Mouse (Mus musculus) erythroblast, embryonic 14.5 days (primary cell): Measurements from ENCODE around the gene Bace1. TPM values are rescaled to one million over a fixed set of nuclear protein-coding genes. Genes with fewer than 3 reads are reported as not detected.
"Not testable (repeated sequence)": the region's sequence is repeated elsewhere in the genome, so short reads cannot be mapped to it uniquely, and the experiment has no call there.

ENCODE experiments used
- H3K27me3 ChIP-seq: 2 replicates; pipeline ENCODE4 v1.6.1; 2012; ENCODE audit warnings: inconsistent platforms; ENCODE audit not compliant: control insufficient read depth
- H3K36me3 ChIP-seq: 2 replicates; pipeline ENCODE4 v1.6.1; 2012; ENCODE audit warnings: mild to moderate bottlenecking, inconsistent platforms; ENCODE audit not compliant: control insufficient read depth
- H3K4me1 ChIP-seq: 2 replicates; pipeline ENCODE4 v1.6.1; 2012; ENCODE audit warnings: inconsistent platforms; ENCODE audit not compliant: control insufficient read depth
- H3K4me3 ChIP-seq: replicated peaks from 2 replicates; pipeline ENCODE3; 2012; ENCODE audit warnings: moderate library complexity, mild to moderate bottlenecking, inconsistent platforms
- H3K9me3 ChIP-seq: 2 replicates; pipeline ENCODE4 v1.6.1; 2012; ENCODE audit warnings: low read length, inconsistent platforms, mixed read lengths; ENCODE audit not compliant: control insufficient read depth
- GATA1 ChIP-seq: IDR thresholded peaks from 2 replicates; pipeline ENCODE4 v1.6.1; 2012; ENCODE audit warnings: low read length, inconsistent platforms, mixed read lengths
- TAL1 ChIP-seq: IDR thresholded peaks from 3 replicates; pipeline ENCODE4 v1.6.1; 2012; ENCODE audit warnings: low read length, inconsistent platforms, mixed read lengths
- polyA plus RNA-seq: library from polyadenylated mRNA; stranded (reverse); fragments of >175 nt; gene quantifications from 2 replicates; pipeline ENCODE4 v1.2.3, GENCODE M21; 2012

The Bace1 gene
- polyA plus RNA-seq, 1 experiment = 0.02 TPM

DNA sequence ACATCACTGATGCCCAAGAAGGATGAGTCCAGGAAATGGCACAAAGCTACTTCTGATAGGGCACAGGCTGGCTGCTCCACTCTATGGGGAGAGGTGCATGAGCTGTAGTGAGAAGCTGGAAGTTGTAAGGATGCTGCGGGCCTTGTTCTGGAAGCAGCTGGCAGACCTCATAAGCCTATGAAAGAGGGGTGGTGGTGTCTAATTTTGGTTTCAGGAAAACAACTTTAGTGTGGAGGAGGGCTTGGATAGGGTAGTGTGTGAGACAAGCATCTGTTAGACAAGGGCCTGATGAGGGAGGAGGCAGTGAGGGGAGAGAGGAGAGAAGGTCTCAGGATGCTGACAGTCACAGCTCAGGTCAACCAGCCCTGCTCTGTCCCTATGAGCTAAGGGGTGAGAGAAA, 5.4 kb downstream of the Bace1 start:
- Histone ChIP-seq H3K36me3 (no peaks in the 10 kb centered on the region), H3K4me3 (no peak overlapping the region)
- TF ChIP-seq TAL1 (no peak), GATA1 (no peak)

DNA sequence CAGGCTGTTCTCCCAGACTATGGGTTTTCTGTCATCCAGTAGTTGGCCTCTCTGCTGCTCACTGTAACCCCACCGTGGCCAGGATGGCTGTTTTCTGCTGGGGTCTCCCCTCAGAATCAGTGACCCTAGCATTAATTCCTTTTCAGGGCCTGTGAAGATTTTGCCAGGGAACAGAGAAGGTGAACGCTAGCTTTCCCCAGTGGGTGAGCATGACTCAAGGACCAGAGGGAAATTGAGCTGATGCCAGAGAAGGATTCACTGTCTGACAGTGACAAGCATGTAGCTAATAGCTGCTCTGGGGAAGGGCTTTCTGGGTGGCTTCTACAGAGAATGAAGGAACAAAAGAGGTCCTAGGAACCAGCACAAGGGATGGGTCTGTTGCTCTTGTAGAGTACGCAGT, 7.2 kb downstream of the Bace1 start:
- Histone ChIP-seq H3K9me3 (no peaks in the 10 kb centered on the region), H3K27me3 (peaks cover 4% of the 10 kb centered on the region), H3K4me3 (no peak overlapping the region), H3K4me1 (no peaks in the 10 kb centered on the region), H3K36me3 (no peaks in the 10 kb centered on the region)
- no peak for TF ChIP-seq GATA1
- TF ChIP-seq TAL1 = no peak

More for the DNA sequence above, 5.4 kb downstream of the Bace1 start:
- Histone ChIP-seq H3K27me3 (peaks cover 21% of the 10 kb centered on the region), H3K9me3 (no peaks in the 10 kb centered on the region), H3K4me1 (peaks cover 3% of the 10 kb centered on the region)

GRCm38 (mm10) chr9:45846176-45846575, 7.8 kb downstream of the Bace1 start:
- H3K36me3 ChIP-seq, H3K4me1 ChIP-seq, H3K27me3 ChIP-seq, H3K4me3 ChIP-seq, H3K9me3 ChIP-seq: not testable (repeated sequence)

DNA sequence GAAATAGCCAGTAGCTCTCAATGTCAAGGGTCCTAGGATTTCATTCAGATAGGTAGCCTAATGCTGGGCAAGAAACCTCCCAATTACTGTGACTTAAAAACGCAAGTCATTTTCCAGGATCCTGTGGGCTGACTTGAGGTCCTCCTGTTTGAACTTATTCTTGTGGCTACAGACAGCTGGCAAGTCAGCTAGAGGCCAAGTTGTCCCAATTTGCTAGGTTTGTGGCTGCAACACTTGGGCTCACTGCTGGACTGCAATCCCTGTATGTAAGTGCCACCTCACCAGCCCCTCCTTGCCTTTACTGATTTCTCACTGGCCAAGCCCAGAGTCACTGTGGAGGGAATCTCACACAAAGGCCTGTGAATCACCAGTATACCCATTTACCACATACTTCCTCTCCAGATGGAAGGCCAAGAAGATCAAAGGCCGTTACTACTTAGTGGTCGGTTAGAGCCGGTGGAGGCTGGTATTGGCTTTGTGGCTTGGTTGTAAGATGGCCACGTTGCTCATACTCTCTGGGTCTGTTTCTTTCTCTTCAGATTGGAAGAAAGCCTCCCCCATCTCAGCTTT, 8.6 kb downstream of the Bace1 start:
- Histone ChIP-seq H3K27me3 (no peaks in the 10 kb centered on the region), H3K4me3 (no peak overlapping the region), H3K4me1 (no peaks in the 10 kb centered on the region), H3K36me3 (no peaks in the 10 kb centered on the region), H3K9me3 (no peaks in the 10 kb centered on the region)
- no peak for TF ChIP-seq TAL1

DNA sequence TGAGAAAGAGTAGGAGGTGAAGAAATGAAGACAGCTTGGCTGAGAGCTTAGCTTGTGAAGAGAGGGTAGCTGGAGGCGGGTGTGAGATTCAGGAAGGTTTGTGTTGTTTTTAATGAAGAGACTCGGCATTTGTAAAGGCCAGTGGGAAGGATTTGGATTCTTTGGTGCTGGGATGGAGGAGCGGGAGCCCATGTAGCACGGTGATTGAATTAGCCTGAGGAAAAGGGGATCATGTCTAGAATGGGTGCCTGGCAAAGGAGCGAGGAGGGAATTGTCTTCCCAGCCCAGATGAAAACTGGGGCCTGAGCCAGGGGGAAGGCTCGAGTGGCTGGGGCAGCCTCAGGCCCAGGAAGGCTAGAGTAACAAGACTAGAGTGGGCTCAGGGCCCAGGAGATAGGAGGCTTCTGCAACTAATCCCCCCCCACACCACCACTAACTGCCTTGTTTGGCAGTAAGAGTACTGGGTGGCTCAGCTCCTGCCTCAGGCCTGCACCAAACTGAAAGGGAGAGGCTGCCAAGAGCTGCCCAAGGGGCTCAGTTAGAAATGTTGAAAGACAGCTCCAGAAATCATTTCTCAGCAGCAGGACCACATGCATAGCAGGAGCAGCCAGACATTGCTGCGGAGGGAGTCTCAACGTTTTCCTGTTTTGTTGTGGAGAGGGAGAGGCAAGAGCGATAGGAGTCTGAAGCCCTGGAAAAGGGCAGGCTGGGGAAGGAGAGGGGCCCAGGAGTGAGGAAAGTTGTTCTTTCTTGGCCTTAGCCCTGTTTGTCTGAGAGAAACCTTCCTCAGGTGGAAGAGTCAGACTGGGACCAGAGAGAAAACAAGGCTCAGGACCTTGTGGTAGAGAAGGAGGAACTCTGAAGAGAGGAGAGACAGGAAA, 11.4 kb downstream of the Bace1 start:
- no peak for TF ChIP-seq GATA1
- TF ChIP-seq TAL1 = no peak
- Histone ChIP-seq H3K4me1 (no peaks in the 10 kb centered on the region), H3K9me3 (no peaks in the 10 kb centered on the region), H3K4me3 (no peak overlapping the region), H3K27me3 (no peaks in the 10 kb centered on the region), H3K36me3 (no peaks in the 10 kb centered on the region; the same call in 1 of the 2 replicates)

DNA sequence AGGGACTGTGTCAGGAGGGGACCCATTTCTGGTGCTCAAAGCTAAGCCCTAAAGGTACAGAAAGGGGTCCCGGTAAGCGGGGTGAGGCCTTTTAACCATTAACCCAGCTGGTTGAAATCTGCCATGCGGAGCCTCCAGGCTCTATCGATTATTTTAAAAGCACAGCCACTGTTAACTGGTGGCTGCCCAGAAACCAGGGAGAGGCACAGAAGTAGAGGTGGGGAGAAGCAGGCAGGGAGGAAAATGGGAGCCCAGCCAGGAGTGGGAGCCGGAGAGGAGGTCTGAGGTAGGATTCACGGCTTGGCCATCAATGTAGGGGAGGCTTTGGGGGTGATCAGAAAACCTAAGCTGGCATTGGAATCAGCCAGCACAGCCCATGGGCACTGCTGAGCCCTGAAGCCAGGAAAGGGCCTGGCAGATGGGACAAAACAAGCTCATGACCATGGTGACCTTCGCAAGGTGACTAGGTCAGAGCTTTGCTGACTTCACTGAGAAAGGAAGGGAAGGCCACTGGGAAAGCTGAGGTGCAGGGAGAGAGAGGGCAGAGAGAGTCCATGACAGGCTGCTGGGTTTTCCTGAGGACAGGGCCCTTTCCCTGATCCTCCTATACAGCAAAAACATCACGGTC, 12.3 kb downstream of the Bace1 start:
- Histone ChIP-seq H3K36me3 (peaks cover under 1% of the 10 kb centered on the region; the same call in 1 of the 2 replicates), H3K4me3 (no peak overlapping the region), H3K27me3 (no peaks in the 10 kb centered on the region), H3K9me3 (no peaks in the 10 kb centered on the region), H3K4me1 (no peaks in the 10 kb centered on the region)
- TF ChIP-seq TAL1 (no peak), GATA1 (no peak)

DNA sequence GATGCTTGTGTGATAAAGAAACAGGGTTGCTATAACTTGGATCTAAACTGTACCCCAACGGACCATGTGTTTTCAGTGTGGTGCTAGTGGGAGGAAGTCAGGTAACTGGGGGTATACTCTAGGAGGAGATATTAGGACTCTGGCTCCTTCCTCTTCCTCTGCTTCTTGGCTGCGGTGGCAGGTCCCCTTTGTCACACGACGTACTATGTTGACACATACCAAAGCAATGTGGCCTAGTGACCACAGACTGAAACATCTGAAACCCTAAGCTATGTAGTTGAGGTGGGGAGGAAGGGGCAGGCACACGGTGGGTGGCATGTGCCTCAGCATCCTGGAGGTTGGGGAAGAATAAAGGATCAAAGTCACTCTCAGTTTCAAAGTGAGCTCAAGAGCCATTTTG, 12.9 kb downstream of the Bace1 start:
- Histone ChIP-seq H3K4me1 (no peaks in the 10 kb centered on the region), H3K27me3 (no peaks in the 10 kb centered on the region), H3K9me3 (no peaks in the 10 kb centered on the region), H3K4me3 (no peak overlapping the region), H3K36me3 (peaks cover 2% of the 10 kb centered on the region; the same call in 1 of the 2 replicates)
- TF ChIP-seq GATA1 (no peak), TAL1 (no peak)

DNA sequence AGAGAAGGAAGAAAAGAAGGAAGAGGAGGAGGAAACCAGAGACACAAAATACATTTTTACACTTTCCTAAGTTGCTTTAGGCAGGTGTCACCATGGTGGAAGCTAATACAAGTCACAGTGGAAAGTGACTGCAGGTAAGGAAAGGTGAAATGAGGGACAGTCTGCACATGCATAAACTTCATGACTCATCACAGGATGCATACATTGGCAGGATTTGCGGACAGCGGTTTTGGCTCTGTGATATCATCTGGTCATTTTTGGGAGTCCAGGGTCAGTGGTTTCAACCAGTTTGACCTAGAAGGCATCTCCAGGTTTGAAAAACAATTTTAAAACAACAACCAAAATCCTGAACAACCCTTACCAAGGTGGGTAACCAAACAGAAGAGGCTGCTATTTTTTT, 13.4 kb downstream of the Bace1 start:
- Histone ChIP-seq H3K27me3 (no peaks in the 10 kb centered on the region), H3K4me3 (no peak overlapping the region), H3K36me3 (peaks cover 2% of the 10 kb centered on the region; the same call in 1 of the 2 replicates), H3K9me3 (no peaks in the 10 kb centered on the region), H3K4me1 (no peaks in the 10 kb centered on the region)
- TF ChIP-seq TAL1 (no peak), GATA1 (no peak)

- no peaks in the 10 kb centered on the region for H3K4me1 ChIP-seq
- H3K4me3 ChIP-seq = no peak overlapping the region
- no peak for TF ChIP-seq GATA1
- TF ChIP-seq TAL1 = no peak
- no peaks in the 10 kb centered on the region for H3K27me3 ChIP-seq
- no peaks in the 10 kb centered on the region for H3K9me3 ChIP-seq
- peaks cover 14% of the 10 kb centered on the region for H3K36me3 ChIP-seq
Measured at GRCm38 (mm10) chr9:45853695-45854094, 15.3 kb downstream of the Bace1 start.

DNA sequence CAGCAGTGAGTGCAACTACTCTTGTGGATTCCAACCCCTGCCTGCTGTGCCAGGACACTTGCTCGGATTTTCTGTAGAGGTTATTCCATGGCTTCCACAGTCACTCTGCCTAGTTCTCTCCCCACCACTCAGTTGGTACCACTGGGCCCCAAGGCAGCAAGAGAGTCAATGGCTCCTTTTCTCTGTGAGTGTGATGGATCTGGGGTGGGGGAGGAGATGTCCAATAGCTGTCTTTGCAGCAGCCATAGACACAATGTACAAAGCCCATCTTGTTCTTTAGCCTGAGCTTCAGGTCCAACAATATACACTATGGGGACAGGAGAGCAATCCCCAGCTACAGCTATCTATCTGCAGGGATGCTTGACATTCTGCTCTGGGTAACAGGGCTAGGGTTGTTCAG, 15.8 kb downstream of the Bace1 start:
- Histone ChIP-seq H3K9me3 (no peaks in the 10 kb centered on the region), H3K4me3 (no peak overlapping the region), H3K27me3 (no peaks in the 10 kb centered on the region), H3K36me3 (peaks cover 18% of the 10 kb centered on the region), H3K4me1 (no peaks in the 10 kb centered on the region)
- TF ChIP-seq GATA1 (no peak), TAL1 (no peak)
